Mouse (Mus musculus) A20 (cell line): ENCODE data around the gene Ano2.

Source experiments
- DNase-seq: peaks from one replicate; pipeline ENCODE4 v3.0.0-alpha.2; 2011; ENCODE audit warnings: low read depth, low spot score

Gene Ano2

GRCm38 (mm10) chr6:126053136-126053535 is 362.9 kb downstream of the Ano2 start:
- no peak for DNase-seq

GRCm38 (mm10) chr6:126057706-126058105 is 367.5 kb downstream of the Ano2 start:
- no peak for DNase-seq

- no peak for DNase-seq
These were observed 390.3 kb downstream of the Ano2 start for GRCm38 (mm10) chr6:126080531-126080930.

- no peak for DNase-seq
These were observed 396.2 kb downstream of the Ano2 start for GRCm38 (mm10) chr6:126086321-126086950.

GRCm38 (mm10) chr6:126088489-126089265 is 398.5 kb downstream of the Ano2 start:
- DNase-seq = no peak
